Mouse (Mus musculus) left cerebral cortex, adult 8-10 months (tissue): Measurements from ENCODE around the gene Eml1. TPM values are rescaled to one million over a fixed set of nuclear protein-coding genes. Genes with fewer than 3 reads are reported as not detected.

Experiments used
- DNase-seq, 2 experiments: peaks; one replicate each; pipeline ENCODE4 v3.0.0; 2022; ENCODE audit warnings: low spot score in 2 of 2
- total RNA-seq, 4 experiments: library from RNA; stranded (reverse); gene quantifications; 2 replicates each; pipeline ENCODE4 v1.2.4; 2022

Gene Eml1
- total RNA-seq, 4 experiments from 2014 or later: 60.1 to 66.2 (median 60.8) TPM

DNA sequence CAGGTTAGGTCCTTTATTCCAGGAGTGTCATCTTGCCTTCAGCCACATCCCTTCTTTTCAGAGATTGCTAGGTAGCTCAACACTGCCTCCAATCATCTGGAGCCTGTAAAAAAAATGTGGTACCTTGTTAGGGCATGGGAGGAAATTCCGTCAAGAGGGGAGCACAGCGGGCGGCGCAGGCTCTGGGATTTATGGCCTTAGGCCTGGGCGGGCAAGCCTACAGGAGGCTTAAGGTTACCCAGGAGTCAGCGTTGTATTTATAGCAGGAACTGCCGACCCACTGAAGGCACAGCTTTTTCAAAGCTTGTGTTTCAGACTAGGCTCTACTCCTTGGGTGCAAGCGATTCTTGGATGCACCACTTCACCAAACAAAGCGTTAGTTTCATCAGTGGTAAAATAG is 2.9 kb downstream of the Eml1 start:
- DNase-seq: no peak

DNA sequence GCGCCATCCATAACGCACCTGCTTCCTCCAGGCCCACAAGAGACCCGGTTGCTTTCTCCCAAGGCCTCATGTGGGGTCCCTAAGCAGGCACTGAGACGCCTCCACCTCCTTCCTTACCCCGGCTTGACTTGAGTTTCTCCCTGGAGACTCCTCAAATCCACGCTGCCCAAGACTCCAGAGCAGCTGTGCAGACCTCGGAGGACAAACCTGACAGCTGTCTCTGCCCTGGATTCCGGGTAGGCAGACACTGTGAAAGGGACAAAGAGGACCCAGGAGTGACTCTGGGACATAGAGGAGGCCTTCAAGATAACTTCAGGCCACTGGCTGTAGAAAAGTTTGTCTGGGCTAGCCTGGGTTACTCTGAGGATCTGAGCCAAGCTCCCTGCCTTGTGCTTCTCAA is 3.9 kb downstream of the Eml1 start:
- DNase-seq: no peak

DNA sequence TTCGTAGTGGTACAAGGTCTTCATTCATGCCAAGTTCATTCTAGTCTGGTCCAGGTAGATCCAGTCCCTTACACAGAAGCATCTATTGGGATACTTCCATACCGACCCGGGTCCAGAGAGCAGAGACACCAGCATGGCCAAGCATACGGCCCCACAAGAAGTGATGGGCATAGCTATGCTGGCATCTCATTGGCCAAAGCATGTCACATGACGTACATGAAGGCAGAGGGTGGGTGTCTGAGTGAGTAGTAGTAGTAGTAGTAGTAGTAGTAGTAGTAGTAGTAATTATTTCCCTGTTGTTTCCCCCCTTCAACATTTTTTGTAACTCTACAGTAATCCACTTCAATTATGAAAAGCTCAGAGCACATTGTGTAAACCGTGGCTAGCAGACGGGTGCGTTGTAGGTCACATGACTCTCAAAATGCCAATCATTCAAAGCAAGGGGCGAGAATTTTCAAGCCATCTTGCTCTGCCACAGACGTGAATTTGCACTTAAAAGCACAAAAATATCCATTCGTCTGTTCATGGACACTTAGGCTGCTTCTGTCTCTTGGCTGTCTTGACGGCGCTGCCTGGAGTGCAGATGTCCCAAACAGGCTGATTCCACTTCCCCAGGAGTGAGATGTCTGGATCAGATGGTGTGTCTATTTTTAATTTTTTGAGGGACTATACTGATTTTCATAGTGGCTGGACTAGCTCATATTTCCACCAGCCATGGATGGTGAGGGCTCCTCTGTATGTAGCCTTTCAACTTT is 7.8 kb downstream of the Eml1 start:
- DNase-seq: no peak

DNA sequence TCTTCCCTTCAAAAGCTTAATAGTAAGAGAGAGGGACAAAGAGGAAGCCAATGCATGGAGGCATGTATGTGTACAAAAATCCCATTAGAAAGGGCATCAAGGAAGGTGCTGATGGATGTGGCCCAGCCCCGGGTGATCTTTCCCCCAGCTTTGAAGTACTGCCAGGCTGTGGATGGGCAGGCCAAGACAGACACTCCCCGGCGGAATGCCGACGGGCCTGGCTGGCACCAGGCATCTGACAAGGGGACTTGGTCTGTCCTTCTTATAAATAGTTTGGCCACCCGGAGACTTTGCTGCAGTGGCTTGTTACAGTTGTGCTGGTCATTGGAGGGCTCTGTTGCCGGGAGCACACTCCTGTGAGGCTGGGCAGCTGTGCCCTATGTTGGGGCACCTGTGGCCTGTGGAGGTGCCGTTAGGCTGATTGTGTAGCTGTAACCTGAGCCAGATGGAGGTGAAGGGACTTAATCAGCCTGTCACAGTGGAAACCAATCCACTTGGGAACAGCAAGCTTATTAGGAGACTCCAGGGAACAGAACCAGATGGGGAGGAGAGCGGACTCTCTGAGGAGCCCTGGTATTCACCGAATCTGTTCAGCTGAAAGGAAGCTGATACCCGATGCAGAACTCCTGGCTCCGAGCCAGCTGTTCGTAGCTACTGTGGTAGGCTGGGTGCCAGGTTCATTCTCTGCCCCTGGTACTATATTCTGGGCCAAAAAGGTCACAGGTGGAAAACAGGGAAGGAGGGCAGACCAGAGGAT is 15.9 kb downstream of the Eml1 start:
- no peak for DNase-seq

DNA sequence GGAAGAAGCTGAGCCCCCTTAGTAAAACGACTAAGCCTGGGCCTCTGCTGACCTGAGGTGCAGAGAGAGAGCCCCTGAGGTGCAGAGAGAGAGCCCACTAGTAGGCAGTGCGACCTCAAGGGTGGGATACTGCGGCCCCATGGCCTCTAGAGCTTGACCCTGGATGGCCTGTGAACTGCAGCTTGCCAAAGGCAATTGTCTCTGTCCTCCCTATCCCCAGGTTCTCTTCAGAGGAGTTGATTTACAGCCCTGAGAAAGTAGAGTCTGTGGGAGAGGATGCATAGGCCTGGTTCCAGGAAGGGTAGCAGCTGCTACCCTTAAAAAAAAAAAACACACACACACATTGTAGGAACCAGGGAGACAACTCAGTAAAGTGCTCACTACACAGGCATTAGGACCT is 19.0 kb downstream of the Eml1 start:
- DNase-seq: no peak

DNA sequence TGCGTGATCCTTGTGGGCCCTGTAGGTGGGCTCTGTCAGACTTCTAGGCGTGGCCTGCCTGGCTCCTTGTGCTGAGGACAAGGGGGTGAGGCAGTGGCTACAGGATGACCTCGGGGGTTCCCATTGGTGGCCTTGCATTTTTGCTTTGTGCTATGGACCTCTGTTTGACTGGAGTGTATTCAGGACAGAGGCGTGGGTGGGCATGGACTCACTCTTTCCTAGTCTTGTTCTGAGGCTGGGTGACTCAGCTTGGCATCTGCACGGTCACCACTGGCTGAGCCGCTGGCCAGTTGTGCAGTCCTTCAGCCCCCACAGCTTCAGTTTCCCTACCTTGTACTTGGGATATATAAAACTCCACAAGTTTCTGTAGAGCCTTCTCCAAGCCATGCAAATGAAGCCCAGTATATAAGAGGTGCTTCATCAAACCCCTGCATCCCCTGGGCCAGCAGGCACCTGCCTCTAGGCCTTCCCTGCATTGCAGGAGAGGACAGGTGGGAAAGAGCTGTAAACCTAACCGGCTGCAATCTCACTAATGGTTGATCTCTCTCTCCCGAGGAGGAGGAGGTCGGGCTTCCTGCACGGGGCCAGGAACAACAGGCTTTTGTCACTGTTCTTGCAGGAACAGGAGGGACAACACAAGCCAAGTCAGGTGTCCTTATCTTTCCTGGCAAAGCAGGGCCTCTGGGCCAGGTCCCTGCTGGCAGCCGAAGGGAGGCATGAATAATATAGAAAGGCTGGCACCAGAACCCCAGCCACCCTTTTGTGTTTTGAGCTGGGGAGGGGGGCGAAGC is 21.7 kb downstream of the Eml1 start:
- DNase-seq: no peak

DNA sequence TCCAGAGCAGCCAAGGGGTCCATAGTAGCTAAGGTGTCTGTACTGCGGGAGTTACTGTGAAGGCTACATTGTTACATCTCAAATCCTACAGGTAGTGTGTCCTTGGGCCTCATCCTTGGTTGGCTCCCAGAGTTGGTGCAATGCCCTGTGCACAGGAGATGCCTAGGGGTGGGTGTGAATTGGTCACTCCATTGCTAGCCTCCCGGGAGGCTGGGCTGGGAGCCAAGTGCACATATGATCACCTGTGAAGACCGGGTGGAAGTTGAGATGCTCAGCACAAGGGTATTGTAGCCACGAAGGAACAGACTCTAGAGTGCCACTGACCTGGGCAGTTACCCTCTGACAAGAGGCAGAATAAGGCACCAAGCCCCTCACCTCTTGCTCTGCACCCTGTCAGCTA is 22.3 kb downstream of the Eml1 start:
- no peak for DNase-seq

DNA sequence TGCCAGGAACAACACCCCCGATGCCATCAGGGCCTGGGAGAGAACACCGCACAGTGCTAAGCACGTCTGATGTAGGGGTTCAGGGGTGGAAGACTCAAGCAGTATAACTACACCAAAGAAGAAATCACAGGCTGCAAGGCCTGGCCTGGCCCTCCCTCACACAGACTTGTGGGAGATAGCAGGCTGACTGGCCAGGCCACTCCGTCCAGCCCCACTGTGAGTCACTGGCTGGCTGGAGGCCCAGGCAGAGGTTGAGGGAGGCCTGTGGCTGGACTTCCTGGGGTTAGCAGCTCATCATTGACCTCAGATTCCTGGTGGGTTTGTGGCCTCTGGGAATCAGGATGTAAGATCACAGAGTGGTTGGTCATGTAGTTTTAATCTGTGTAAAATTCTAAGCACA is 22.9 kb downstream of the Eml1 start:
- DNase-seq: no peak

DNA sequence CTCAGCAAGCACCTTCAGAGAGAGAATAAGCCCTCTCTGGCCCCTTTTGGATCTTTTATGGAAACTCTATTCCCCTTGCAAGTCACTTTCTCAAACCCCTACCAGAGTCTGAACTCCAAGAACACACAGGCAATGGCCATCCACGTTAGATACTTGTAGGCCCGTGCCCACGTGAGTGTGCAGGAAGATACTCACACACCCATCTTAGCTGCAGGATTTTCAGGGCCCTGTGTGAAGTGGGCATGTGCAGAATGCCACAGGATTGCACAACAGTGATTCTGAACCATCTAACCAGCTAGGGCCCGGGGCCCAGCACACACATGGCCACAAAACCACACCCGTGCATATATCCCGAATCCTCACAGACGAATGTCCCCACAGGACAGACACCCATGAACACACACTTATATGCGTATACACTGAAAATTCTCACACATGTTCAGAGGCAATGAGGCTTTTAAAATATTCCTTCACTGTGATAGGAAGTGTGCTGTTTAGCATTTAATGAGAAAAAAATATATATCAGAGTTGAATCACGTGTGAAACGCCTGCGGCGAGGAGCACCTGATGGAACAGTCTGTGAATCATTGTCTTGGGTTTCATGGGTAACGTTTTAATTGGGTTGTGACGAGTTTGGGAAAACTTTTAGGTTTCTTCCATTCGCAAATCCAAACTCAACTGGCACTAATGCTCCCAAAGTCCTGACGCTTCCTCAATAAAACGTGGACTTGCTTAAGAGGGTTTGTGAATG is 24.0 kb downstream of the Eml1 start:
- no peak for DNase-seq

DNA sequence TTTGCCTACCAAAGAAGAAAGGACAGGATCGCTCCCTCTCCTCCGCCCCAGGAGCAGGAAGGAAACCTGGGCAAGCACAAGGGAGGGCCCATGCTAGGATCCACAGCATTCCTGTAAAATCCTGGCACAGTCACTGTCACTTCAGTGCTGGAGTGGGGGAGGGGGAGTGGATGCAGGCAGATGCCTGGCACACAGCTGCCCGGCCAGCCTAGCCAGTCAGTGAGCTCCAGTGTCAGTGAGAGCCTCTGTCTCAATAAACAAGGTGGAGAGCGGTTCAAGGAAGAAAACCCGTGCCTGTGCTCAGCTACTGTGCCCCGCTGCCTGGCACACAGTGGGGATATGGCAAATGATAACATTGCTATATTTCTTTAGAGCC is 24.5 kb downstream of the Eml1 start:
- DNase-seq: no peak

DNA sequence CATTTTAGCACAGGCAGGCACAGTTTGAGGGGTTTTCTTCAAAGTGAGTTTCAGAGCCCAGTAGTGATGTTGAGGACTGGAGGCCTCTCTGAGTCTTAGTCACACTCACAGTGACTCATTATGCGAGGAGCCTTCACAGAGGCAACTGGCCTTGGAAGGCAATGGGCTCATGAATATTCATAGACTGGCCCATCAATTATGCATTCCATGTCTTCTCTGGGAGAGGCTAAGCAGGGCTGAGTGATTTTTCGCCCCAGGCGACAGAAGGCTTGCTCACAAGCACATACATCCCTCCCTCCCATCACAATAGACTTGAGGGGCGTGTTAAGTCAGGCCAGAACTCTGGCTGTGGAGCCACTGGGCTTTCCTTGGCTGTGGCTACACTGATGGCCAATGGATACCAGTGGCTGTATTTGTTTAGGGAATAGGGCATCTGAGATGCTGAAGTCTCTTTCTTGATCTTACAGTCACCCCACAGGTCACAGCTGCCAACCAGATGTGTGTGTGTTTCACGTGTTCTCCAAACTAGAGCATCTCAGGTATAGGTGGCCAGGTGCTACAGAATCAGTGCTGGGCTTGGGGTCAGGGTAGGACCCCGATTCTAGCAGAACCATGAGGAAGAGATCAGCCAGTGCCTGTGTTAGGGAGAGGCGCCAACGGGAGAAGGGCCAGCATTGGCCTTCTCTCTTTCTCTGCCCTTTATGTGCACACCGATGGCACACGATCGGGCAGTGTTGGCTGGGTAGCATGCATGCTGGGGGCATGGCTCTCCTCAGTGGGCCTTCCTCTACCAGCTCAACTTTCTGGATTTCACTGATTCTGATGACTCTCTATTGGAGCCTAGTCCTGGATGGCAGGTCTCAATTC is 25.6 kb downstream of the Eml1 start:
- peak; percentile 46 to 85 for DNase-seq

DNA sequence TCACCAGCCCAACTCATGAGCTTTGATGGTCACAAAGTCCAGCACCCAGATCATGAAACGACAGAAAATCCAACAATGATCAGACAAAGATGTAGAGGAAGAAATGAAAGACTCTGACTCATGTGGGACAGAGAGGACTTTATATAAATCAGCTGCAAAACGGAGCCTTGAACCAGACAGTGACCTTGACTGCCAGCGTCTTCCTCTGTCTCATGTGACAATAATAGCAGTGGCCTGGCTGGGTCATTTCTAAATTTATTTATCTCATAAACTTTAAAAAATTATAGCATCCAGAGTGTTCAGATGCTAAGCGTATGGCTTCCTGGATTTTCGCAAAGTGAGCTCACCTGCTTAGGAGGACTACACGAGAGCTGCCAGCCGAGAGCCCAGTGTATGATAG is 27.9 kb downstream of the Eml1 start:
- no peak for DNase-seq

DNA sequence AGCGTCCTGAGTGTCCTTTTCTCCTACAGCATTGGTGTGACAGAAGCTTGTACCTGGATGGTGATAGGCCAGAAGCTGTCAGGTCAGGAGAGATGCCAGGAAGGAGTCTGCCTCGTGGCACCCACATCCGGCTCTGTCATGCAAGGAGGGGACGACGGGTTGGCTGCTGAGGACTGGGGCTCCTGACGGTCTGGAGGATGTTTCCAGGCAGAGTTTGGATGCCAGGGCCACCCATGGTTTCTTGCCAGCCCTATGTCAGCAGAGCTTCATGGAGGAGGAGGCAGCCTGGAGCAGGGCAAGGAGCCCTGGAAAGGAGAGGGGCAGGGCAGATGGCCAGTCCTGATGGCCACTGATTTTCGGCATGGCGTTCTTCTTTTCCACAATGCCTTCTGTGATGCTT is 28.4 kb downstream of the Eml1 start:
- no peak for DNase-seq

DNA sequence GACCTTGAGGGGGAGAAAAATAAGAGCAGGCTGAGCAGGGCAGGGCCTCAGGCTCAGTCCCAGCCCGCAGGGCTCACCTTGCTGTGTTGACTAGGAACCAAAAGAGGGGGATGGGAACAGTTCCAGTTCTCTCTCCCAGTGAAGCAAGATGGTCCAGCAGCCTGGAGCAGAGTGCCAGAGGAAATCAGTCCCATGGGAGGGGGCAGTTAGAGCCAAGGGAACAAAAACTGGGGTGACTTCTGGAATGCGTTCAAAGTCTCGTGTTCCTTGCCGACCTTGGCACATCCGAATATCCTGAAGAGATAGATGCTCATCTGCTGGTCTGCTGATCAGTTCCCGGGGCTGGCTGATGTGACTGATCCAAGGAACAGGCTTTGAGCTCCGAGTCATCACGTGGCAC is 30.2 kb downstream of the Eml1 start:
- no peak for DNase-seq

DNA sequence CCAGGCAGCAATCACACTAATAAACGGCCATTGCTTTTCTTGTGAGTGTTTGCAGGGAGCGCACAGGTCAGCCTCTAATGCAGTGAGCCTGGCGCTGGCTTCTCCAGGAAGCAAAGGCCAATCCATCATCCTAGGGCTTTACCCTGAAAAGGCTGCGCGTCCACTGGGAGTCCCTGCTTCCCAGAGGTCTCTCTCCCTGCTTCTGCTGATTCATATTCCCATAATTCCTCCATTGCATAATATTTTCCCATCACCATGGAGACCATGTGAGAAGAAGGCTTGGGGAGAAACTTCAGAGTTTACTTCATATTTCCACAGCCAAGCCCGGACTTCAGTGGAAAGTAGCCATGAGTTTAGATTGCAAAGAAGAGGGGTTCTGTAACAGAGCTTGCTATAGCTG is 33.2 kb downstream of the Eml1 start:
- no peak for DNase-seq

DNA sequence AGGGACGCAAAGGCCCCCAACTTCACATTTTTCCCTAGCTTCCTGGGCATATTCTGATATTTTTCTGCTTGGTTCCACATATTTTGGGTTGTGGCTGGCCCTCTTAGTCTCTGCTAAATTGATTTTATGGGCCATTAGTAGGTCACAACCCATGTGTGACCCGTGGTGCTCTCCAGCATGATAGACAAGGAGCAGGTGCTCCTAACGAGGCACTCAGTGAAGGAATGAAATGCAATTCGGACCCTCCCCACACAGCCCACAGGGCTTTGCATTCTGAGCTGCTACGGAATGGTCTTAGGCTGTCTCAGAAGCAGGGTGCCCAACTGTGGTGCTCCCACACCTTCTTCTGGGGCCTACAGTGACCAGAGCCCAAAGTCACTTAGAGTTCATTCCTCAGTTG is 38.3 kb downstream of the Eml1 start:
- DNase-seq: no peak

DNA sequence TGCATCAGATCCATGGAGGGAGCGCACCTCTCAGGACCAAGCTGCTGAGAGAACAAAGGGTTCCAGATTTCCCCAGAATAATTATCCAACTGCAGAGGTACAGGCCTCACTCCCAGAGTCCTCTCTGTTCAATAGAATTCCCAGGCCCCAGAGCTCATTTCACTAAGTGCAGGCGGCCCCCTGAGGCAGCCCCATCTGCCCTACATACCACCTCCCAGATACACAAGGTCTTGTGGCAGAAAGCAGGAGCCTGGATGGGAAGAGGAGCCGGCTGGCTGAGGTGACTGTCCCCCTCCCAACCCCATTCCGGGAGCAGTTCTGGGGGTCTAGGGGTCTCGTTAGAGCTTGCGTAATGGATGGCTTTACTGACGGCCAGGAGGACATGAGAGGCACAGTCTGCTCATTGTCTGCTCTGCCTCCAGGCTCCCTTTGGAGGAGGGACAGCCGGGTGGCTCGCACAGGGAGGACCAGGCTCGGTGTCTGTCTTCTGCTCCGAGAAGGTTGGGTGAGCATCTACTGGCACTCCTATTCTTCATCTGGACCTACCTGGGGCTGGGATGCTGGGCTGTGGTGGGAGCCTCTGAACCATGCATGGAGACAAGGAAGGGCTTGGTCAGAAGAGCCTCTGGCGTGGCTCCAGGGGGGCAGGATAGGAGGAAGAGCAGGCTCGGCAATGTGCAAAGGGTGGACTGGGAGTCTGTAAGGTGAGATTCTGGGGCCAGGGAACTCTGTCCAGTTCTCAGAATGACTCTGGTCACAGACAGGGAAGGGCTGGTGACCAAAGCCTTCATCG is 39.9 kb downstream of the Eml1 start:
- no peak for DNase-seq

DNA sequence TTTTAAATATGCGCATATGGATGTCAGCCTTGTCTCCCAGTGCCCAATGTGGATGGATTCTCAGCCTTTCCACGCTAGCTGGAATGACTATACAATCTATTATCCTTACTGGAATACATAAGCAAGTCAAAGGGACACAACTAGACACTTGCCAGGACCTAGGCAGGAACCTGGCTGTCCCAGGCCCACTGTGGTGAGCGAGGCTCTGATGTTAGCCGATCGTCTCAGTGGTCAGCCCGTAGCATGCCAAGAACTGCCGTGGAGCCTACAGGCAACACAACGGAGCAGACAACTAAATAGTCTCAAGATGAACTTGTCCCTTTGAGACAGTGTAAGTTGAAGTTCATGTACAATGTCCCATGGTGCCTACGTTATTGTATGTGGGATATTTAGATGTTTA is 44.2 kb downstream of the Eml1 start:
- DNase-seq: no peak

DNA sequence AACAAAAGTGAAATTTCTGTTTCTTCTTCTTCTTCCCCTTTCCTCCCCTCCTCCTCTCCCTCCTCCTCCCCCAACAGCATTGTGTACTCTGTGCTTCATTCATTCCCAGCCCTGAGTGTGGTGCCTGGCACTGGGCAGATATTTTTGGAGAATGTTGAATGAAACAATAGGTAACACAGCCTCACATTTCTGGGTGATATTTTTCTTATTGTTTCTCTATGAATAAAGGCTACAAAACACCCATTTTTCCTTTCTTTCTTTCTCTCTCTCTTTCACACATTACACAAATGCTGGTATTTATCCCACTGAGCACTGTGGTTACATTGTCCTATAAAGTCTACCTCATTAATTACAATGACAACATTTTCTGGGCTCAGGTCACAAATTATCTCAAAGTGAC is 48.8 kb downstream of the Eml1 start:
- no peak for DNase-seq

DNA sequence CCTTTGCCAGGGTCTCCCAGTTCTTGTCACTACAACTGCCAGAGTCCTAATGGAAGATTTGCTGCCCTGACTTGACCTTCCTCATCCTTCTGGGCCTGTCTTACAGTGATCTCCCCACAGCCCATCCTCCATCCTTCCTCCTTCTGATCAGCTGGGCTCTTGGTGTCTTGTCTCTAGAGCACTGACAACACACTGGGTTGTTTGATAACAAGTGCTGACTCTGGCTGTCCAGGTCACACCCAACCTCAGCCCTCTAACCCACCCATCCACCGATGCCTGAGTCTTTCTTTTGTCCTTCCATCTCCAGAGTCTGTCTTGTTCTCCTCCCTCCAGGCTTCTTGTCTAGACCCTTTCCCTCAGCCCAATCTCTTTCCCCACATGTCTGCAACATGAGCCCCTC is 50.7 kb downstream of the Eml1 start:
- no peak for DNase-seq
